Mouse (Mus musculus): ENCODE measurements around the gene Cdkl2.

GRCm38 (mm10) chr5:91972046-91972445, 71.6 kb downstream of the Cdkl2 start:
- TF ChIP-seq POLR2A (IDR thresholded peaks at IDR 0.05; ENCODE audit: borderline replicate concordance, low read depth, low read length) (no peak), CTCF (IDR thresholded peaks at IDR 0.05; ENCODE audit: low read depth, low read length) (no peak)
